Mouse (Mus musculus) CD4-positive, CD25-positive, alpha-beta regulatory T cell, adult 2 months (primary cell): ENCODE results near the gene Ttyh3.

Source experiments
- DNase-seq: peaks from one replicate; pipeline ENCODE4 v3.0.0-alpha.2; 2012; ENCODE audit warnings: low read depth, low spot score

The Ttyh3 gene

DNA sequence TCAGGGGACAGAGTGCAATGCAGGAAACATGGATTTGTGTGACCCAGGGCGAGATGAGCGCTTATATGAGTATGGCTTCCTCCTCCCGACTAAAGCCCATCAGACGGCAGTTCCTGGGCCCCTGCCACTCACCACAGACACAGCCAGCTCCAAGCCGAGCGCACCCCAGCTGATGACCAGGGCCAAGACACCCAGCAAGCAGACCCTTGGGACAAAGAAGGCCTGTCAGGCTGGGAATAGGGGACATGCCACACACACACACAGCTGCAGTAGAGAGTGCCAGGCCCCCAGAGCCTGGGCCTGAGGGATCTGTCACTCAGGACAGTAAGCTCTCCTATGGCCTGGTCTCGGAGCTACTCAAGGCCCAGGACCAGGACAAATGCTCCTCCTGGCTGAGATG lies 15.4 kb downstream of the Ttyh3 start:
- DNase-seq = no peak

DNA sequence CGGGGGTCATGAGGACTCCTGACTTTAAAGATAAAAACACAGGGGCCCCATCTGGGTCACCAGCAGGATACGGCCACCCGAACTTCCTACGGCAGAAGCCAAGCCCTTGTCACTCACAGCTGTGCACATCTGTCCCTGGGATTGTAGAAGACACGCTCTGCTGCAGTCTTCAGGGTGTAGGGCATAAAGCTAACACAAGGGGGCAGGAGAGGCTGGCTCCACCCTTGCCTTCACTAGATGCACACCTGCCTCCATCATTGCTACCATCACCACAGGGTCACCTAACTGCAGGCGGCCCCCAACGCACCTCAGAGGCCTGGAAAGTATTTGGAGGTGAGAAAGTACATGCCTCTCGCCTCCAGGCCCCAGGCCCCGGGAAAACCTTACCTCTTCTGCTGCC lies 19.8 kb downstream of the Ttyh3 start:
- DNase-seq = peak; percentile 73

- no peak for DNase-seq
Observed at GRCm38 (mm10) chr5:140627580-140627979, 21.3 kb downstream of the Ttyh3 start.

- no peak for DNase-seq
Observed at GRCm38 (mm10) chr5:140624961-140625360, 23.9 kb downstream of the Ttyh3 start.

DNA sequence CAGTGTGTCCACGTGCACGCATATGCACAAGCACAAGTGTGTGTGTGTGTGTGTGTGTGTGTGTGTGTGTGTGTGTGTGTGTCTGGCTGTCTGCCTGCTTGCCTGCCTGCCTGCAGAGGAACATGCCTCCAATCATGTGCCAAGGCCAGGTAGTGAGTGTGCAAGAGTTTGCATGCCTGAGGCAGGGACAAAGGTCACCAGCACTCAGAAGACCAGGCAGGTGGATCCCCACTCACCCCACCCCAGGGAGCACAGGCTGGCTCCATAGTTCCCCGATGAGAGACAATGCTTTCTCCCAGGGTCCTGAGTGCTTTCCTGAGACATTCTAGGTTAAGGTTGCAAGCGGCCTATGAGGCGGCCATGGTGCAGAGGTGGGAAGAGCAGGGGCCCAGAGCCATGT lies 24.6 kb downstream of the Ttyh3 start:
- no peak for DNase-seq

GRCm38 (mm10) chr5:140623791-140624190 lies 25.0 kb downstream of the Ttyh3 start:
- DNase-seq = no peak

GRCm38 (mm10) chr5:140622978-140623670 lies 25.7 kb downstream of the Ttyh3 start:
- no peak for DNase-seq

DNA sequence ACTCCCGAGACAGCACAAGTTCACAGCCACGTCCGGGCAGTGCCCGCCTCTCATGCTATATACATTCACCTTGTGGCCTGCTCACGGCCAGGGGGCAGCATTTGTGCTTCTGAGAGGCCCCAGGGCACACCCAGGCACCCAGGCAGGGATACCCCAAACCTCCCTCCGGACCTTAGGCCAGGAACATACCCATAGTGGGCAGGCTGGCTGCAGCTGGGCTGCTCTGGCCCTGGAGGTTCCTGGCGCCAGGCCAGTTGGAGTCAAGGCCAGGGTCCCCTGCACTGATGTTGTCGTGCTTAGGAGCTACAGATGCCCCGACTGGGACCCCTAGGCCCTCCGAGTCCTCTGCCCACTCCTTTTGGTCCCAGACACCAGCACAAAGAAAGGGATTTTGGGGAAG lies 27.3 kb downstream of the Ttyh3 start:
- peak; percentile 26 for DNase-seq

GRCm38 (mm10) chr5:140621092-140621491 lies 27.7 kb downstream of the Ttyh3 start:
- peak; percentile 20 for DNase-seq

GRCm38 (mm10) chr5:140619895-140620736 lies 28.7 kb downstream of the Ttyh3 start:
- DNase-seq = peak; percentile 45

- peak; percentile 89 for DNase-seq
Observed at GRCm38 (mm10) chr5:140619151-140619771, 29.6 kb downstream of the Ttyh3 start.

GRCm38 (mm10) chr5:140617714-140618113 lies 31.1 kb downstream of the Ttyh3 start:
- peak; percentile 85 for DNase-seq

DNA sequence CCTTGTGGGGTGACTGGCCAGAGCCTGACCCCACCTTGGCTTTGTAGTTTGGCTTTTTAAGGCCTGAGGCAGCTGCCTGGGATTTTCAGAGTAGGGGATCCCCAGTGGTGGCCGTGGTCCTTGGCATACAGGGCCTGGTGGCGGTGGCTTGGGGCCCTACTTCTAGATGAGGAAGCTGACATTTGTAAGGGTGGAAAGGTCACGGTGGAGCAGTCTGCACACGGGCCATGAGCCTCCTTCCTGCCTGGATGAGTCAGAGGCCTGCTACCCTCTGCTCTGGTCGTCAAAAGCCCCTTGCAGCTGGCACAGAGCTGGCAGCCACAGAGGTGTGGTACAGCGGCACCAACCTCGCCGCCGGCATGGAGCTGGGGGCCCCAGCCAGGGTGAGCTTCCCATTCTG lies 32.1 kb downstream of the Ttyh3 start:
- DNase-seq = peak; percentile 85

GRCm38 (mm10) chr5:140616110-140616503 lies 32.7 kb downstream of the Ttyh3 start:
- peak; percentile 53 for DNase-seq

- peak; percentile 66 for DNase-seq
Observed at GRCm38 (mm10) chr5:140615321-140616109, 33.3 kb downstream of the Ttyh3 start.

GRCm38 (mm10) chr5:140614837-140615236 lies 34.0 kb downstream of the Ttyh3 start:
- DNase-seq = no peak

- no peak for DNase-seq
Observed at GRCm38 (mm10) chr5:140614141-140614540, 34.7 kb downstream of the Ttyh3 start.

DNA sequence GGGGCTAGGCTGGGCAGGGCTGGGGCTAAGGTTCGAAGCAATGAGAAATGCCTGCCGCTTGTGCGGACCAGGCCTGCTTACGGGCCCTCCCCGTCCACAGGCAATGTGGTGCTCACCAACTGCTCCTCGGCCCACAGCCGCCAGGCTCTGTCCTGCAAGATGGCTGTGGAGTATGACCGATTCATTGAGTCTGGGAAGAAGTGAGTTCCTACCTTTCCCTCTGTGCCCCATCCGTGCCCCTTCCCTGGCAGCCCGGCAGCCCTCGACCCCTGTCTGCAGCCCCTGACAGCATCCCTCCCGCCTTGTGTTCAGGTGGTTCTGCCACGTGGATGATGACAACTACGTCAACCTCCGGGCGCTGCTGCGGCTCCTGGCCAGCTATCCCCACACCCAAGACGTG lies 36.6 kb downstream of the Ttyh3 start:
- no peak for DNase-seq

DNA sequence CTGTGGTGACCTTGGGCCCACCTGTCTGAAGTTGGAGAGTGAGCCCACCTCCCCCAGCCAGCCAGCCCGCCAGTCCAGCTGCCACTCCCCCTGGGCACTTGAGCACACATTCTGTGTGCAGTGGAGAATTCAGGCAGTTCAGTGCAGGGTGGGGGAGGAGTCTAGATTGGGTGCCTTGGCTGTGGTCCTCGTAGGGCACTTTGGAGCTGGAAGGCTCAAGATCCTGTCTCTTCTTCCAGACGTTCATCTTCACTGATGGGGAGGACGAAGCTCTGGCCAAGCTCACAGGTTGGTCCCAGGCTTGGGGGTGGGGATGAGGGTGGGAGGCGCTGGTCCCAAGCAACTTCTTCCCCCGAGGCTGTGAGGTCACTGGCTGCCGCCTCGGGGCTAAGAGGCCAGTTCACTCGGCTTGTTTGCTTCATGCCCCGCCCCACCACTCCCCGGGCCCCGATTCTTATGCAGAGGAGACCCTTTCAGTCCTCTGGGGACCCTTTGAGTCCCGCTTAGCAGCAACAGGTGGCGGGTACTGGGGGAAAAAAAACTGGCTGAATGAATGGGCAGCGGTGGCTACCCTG lies 37.1 kb downstream of the Ttyh3 start:
- DNase-seq = peak; percentile 49

GRCm38 (mm10) chr5:140611021-140611583 lies 37.7 kb downstream of the Ttyh3 start:
- peak; percentile 45 for DNase-seq
